Mouse (Mus musculus) monocyte, adult 2 months (primary cell): ENCODE results near the gene Tnpo2.

ENCODE experiments used
- DNase-seq, 2 experiments: peaks; one replicate each; pipeline ENCODE4 v3.0.0; 2022; ENCODE audit warnings: low spot score in 2 of 2, low read depth in 1 of 2

Tnpo2 gene

GRCm38 (mm10) chr8:85100076-85100665, 63.5 kb downstream of the Tnpo2 start:
- no peak for DNase-seq
